Mouse (Mus musculus): Measurements from ENCODE around the gene Llph.

- TF ChIP-seq CTCF (IDR thresholded peaks at IDR 0.05; ENCODE audit: low read depth, low read length) (no peak), POLR2A (IDR thresholded peaks at IDR 0.05; ENCODE audit: borderline replicate concordance, low read depth, low read length) (no peak)
Measured at GRCm38 (mm10) chr10:120272270-120272883, 45.5 kb downstream of the Llph start.

Measured in bone marrow macrophage, adult 2 months (primary cell).